Mouse (Mus musculus): ENCODE measurements at regions not wholly inside any gene's neighbourhood (a gene's known extent, or its start where the extent isn't known, plus 50 kb on each side); places are given as distances from the start of the nearest gene placed in this dataset.
A peak's percentile ranks its signal among the peaks of the same experiment; 100 is the strongest.

GRCm38 (mm10) chr3:54103098-54103497 is 52.7 kb upstream of the Trpc4 start:
- no peak for DNase-seq (ENCODE audit: low spot score)

GRCm38 (mm10) chr3:54083634-54084033 is 72.2 kb upstream of the Trpc4 start:
- no peak for DNase-seq (ENCODE audit: low spot score)

- DNase-seq (ENCODE audit: low spot score), result no peak
These were observed 79.4 kb upstream of the Trpc4 start for GRCm38 (mm10) chr3:54076461-54076860.

- no peak for DNase-seq (ENCODE audit: low spot score)
These were observed 95.2 kb upstream of the Trpc4 start for GRCm38 (mm10) chr3:54060653-54061052.

GRCm38 (mm10) chr3:54054376-54054775 is 101.5 kb upstream of the Trpc4 start:
- DNase-seq (ENCODE audit: low spot score), result no peak

- no peak for DNase-seq (ENCODE audit: low spot score)
These were observed 106.5 kb upstream of the Trpc4 start for GRCm38 (mm10) chr3:54049370-54049769.

- DNase-seq (ENCODE audit: low spot score), result no peak
These were observed 107.7 kb upstream of the Trpc4 start for GRCm38 (mm10) chr3:54048091-54048670.

GRCm38 (mm10) chr3:54027365-54027764 is 128.5 kb upstream of the Trpc4 start:
- no peak for DNase-seq (ENCODE audit: low spot score)

GRCm38 (mm10) chr3:54020196-54020595 is 135.6 kb upstream of the Trpc4 start:
- DNase-seq (ENCODE audit: low spot score), result no peak

GRCm38 (mm10) chr3:54017943-54018649 is 137.7 kb upstream of the Trpc4 start:
- no peak for DNase-seq (ENCODE audit: low spot score)

GRCm38 (mm10) chr3:54016877-54017276 is 139.0 kb upstream of the Trpc4 start:
- no peak for DNase-seq (ENCODE audit: low spot score)

GRCm38 (mm10) chr3:54011016-54011415 is 144.8 kb upstream of the Trpc4 start:
- DNase-seq (ENCODE audit: low spot score), result no peak

- DNase-seq (ENCODE audit: low spot score), result peak; percentile 47
These were observed 129.4 kb upstream of the Ufm1 start for GRCm38 (mm10) chr3:53992993-53993392.

- DNase-seq (ENCODE audit: low spot score), result no peak
These were observed 125.2 kb upstream of the Ufm1 start for GRCm38 (mm10) chr3:53988796-53989195.

GRCm38 (mm10) chr3:53988256-53988655 is 124.6 kb upstream of the Ufm1 start:
- no peak for DNase-seq (ENCODE audit: low spot score)

GRCm38 (mm10) chr3:53987316-53987715 is 123.7 kb upstream of the Ufm1 start:
- no peak for DNase-seq (ENCODE audit: low spot score)

GRCm38 (mm10) chr3:53984743-53985550 is 121.3 kb upstream of the Ufm1 start:
- no peak for DNase-seq (ENCODE audit: low spot score)

- DNase-seq (ENCODE audit: low spot score), result no peak
These were observed 118.7 kb upstream of the Ufm1 start for GRCm38 (mm10) chr3:53982311-53982710.

GRCm38 (mm10) chr3:53981585-53981984 is 118.0 kb upstream of the Ufm1 start:
- DNase-seq (ENCODE audit: low spot score), result peak; percentile 40

- peak; percentile 74 for DNase-seq (ENCODE audit: low spot score)
These were observed 113.9 kb upstream of the Ufm1 start for GRCm38 (mm10) chr3:53977379-53978080.

- DNase-seq (ENCODE audit: low spot score), result peak; percentile 76
These were observed 111.4 kb upstream of the Ufm1 start for GRCm38 (mm10) chr3:53974905-53975551.
